Mouse (Mus musculus) erythroblast, embryonic 14.5 days (primary cell): ENCODE measurements around the gene Cpt1a.

ENCODE experiments used
- GATA1 ChIP-seq: IDR thresholded peaks from 2 replicates; pipeline ENCODE4 v1.6.1; 2012; ENCODE audit warnings: low read length, inconsistent platforms, mixed read lengths
- TAL1 ChIP-seq: IDR thresholded peaks from 3 replicates; pipeline ENCODE4 v1.6.1; 2012; ENCODE audit warnings: low read length, inconsistent platforms, mixed read lengths

- no peak for TF ChIP-seq TAL1
- no peak for TF ChIP-seq GATA1
Measured at GRCm38 (mm10) chr19:3325771-3326478, 3.8 kb downstream of the Cpt1a start.
